Mouse (Mus musculus): ENCODE measurements at regions not wholly inside any gene's neighbourhood (a gene's known extent, or its start where the extent isn't known, plus 50 kb on each side); places are given as distances from the start of the nearest gene placed in this dataset.

- no peak for DNase-seq (ENCODE audit: low read depth)
These were observed 237.9 kb upstream of the A1bg start for GRCm38 (mm10) chr15:61160666-61161065.

- DNase-seq (ENCODE audit: low read depth): peak; percentile 91
These were observed 236.7 kb upstream of the A1bg start for GRCm38 (mm10) chr15:61159552-61159951.

- no peak for DNase-seq (ENCODE audit: low read depth)
These were observed 235.3 kb upstream of the A1bg start for GRCm38 (mm10) chr15:61158041-61158545.

GRCm38 (mm10) chr15:61157543-61157942 is 234.7 kb upstream of the A1bg start:
- no peak for DNase-seq (ENCODE audit: low read depth)

GRCm38 (mm10) chr15:61155530-61155929 is 232.7 kb upstream of the A1bg start:
- DNase-seq (ENCODE audit: low read depth): no peak

DNA sequence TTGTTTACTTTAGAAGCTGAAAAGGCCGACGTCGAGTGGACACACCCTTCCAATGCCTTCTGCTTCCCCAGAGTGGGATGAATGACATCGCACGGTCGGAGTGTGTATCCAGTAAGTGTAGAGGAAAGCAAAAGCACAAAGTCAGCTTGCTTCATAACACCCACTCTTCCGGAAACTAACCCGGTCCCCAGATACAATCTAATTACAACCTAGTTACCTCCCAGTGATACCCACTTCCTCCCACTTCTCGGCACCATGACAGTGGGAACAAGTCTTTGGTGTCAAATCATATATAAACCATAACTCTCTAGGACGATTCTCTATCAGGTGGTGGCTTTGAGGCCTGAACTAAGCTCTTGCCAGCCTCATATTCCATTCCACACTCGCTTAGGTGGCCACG is 231.4 kb upstream of the A1bg start:
- DNase-seq (ENCODE audit: low read depth): no peak

- no peak for DNase-seq (ENCODE audit: low read depth)
These were observed 220.0 kb upstream of the A1bg start for GRCm38 (mm10) chr15:61142851-61143250.

- no peak for DNase-seq (ENCODE audit: low read depth)
These were observed 216.3 kb upstream of the A1bg start for GRCm38 (mm10) chr15:61139151-61139550.

- no peak for DNase-seq (ENCODE audit: low read depth)
These were observed 214.0 kb upstream of the A1bg start for GRCm38 (mm10) chr15:61136781-61137180.

GRCm38 (mm10) chr15:61133316-61133715 is 210.5 kb upstream of the A1bg start:
- DNase-seq (ENCODE audit: low read depth): no peak

GRCm38 (mm10) chr15:61127971-61128370 is 205.2 kb upstream of the A1bg start:
- no peak for DNase-seq (ENCODE audit: low read depth)

- no peak for DNase-seq (ENCODE audit: low read depth)
These were observed 204.3 kb upstream of the A1bg start for GRCm38 (mm10) chr15:61127130-61127529.

- no peak for DNase-seq (ENCODE audit: low read depth)
These were observed 194.1 kb upstream of the A1bg start for GRCm38 (mm10) chr15:61116912-61117311.

DNA sequence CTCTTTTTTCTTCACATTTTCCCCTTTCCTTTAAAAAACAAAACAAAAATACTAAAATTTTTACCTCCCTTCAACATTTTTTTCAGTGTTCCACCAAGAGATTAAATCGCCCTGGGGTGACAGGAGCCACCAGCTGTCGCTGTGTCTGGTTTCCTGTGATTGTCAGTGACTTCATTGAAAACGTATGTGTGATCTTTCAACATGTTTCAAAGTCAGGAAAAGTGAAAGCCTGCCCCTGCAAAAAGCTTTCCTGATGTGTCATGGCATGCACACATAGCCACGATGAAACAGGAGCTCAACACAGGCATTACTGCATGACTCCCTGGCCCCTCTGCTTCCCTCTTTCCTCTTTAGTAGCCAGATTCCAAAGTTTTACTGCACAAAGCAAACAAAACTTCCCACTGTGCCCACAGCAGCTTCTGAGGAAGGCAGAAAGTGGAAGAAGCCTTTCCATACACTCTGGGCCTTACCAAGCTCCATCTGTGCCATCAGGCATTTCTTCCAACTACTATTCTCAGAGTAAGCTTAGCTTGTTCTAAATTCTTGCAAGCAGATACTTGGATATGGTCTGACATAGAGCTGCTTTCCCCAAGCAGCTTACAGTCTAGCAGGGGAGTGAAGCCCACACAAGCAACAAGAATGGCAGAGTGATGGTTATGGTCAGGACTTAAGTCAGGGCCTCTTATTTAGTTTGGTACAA is 186.8 kb upstream of the A1bg start:
- no peak for DNase-seq (ENCODE audit: low read depth)

DNA sequence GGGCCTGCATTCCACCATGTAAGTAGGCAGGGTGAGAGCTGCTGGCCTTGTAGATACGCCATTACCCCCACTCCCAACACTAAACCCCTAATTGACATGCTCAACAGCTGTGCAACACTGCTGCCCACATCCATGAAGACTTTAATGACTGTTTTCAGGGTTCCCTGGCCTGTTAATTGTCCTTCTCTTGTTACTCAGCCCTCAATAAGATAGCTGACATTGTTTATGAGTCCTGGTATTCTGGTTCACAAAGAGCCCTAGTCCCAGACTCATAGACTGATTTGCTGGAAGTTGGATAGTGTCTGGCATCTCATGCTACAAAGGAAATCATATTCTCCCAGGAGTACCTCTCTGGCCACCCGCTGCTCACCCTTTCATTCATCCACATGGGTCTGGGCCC is 186.1 kb upstream of the A1bg start:
- DNase-seq (ENCODE audit: low read depth): no peak

DNA sequence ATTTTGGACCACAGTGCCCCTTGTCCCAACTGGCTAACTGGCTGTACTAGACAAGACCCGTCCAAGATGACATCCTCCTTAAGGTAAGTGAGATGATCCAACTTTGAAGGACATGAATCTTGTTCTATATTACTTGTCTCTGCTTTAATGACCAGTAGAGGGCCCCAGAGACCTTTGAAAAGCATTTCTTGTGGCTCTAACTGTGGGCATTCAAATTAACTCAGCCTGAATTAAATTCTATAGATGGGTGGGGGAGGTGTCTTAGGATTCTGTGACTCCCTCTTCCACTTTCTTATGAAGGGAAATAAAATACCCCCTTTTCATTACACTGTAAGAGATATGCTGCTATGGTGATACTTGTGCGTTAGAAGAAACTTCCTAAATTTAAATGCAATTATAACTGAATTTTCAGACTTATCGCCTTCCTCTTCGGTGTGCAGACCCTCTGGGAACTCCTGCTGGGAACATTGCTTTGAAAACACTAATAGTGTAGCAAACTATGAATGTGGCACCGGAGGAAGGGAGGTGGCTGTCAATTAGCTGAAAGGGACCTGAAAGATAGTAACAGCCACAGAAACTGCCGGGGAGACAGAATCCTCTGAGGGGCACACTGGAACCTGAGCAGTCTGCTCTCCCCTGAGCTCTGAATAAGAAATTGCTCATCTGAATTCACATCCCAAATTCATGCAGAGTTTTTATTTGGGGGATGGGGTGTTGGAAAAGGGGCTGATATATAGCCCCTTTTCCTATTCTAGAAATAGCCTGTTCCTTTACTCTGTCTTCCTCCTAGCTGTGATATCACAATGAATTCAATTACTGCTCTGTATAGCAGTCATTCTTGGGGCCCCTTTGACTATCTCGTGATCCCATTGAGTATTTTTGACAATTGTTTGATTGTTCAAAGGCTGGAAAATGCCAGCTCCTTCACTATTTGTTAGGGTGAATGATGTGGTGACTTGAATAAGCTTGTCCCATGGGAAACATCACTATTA is 179.9 kb upstream of the A1bg start:
- DNase-seq (ENCODE audit: low read depth): no peak

- DNase-seq (ENCODE audit: low read depth): no peak
These were observed 178.0 kb upstream of the A1bg start for GRCm38 (mm10) chr15:61100807-61101206.

GRCm38 (mm10) chr15:61098968-61099367 is 176.2 kb upstream of the A1bg start:
- DNase-seq (ENCODE audit: low read depth): no peak

GRCm38 (mm10) chr15:61098519-61098918 is 175.7 kb upstream of the A1bg start:
- no peak for DNase-seq (ENCODE audit: low read depth)

GRCm38 (mm10) chr15:61096021-61096781 is 173.4 kb upstream of the A1bg start:
- DNase-seq (ENCODE audit: low read depth): no peak

- DNase-seq (ENCODE audit: low read depth): no peak
These were observed 132.3 kb upstream of the A1bg start for GRCm38 (mm10) chr15:61055017-61055609.

DNA sequence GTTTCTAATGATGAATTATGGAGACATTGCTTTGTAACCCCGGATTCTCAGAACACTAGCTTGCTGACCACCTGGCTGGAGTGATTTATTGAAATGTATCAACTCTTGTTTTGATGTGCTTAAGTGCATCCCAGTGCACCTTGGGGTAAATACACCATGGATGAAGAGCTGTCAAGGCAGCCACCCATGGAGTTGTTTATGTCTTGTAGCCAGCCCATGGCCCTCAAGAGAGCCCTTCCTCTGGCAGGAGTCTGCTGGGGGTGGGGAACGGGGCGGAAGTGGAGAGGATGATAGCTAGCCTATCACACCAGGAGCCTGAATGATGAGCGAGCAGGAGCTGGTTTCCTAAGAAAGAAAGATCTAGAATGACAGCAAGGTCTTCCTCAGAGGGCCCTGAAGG is 128.6 kb upstream of the A1bg start:
- no peak for DNase-seq (ENCODE audit: low read depth)
